Mouse (Mus musculus) myocyte (in vitro differentiated cells): ENCODE measurements around the gene Pgap1. TPM values are rescaled to one million over a fixed set of nuclear protein-coding genes. Genes with fewer than 3 reads are reported as not detected.

Experiments used
- H3K27me3 ChIP-seq: one replicate; pipeline ENCODE4 v1.6.1; 2011; ENCODE audit not compliant: control insufficient read depth, insufficient read depth, insufficient read length
- H3K36me3 ChIP-seq: one replicate; pipeline ENCODE4 v1.6.1; 2011; ENCODE audit not compliant: control insufficient read depth, insufficient read depth
- H3K4me2 ChIP-seq: one replicate; pipeline ENCODE4 v1.6.1; 2011; ENCODE audit warnings: low read depth, control low read depth
- H3K4me3 ChIP-seq: one replicate; pipeline ENCODE4 v1.5.1; 2011; ENCODE audit warnings: mild to moderate bottlenecking, control low read depth, moderate library complexity
- H3K79me2 ChIP-seq: one replicate; pipeline ENCODE4 v1.6.1; 2011; ENCODE audit not compliant: control insufficient read depth, insufficient read depth
- H3ac ChIP-seq: one replicate; pipeline ENCODE4 v1.6.1; 2011; ENCODE audit not compliant: control insufficient read depth, insufficient read length
- CEBPB ChIP-seq: IDR thresholded peaks from 2 replicates; pipeline ENCODE4 v1.6.1; 2011; ENCODE audit warnings: mild to moderate bottlenecking, moderate library complexity; ENCODE audit not compliant: poor library complexity, insufficient read depth, severe bottlenecking
- E2F4 ChIP-seq: IDR thresholded peaks from one replicate; pipeline ENCODE4 v1.6.1; 2011; ENCODE audit warnings: mild to moderate bottlenecking, control low read depth, moderate library complexity; ENCODE audit not compliant: insufficient read depth
- MAX ChIP-seq: IDR thresholded peaks from one replicate; pipeline ENCODE4 v1.6.1; 2011; ENCODE audit warnings: low read depth, mild to moderate bottlenecking, control low read depth
- MYOD1 ChIP-seq, 3 experiments: IDR thresholded peaks; one replicate each; pipeline ENCODE4 v1.6.1; 2011; ENCODE audit warnings: control low read depth in 2 of 3, low read depth in 2 of 3, mild to moderate bottlenecking in 2 of 3, moderate library complexity in 1 of 3; ENCODE audit not compliant: insufficient read length in 2 of 3, control insufficient read depth in 1 of 3
- MYOG ChIP-seq, 3 experiments: IDR thresholded peaks; one replicate each; pipeline ENCODE4 v1.6.1; 2011; ENCODE audit warnings: control low read depth in 2 of 3, low read depth in 2 of 3, mild to moderate bottlenecking in 2 of 3; ENCODE audit not compliant: insufficient read length in 2 of 3, control insufficient read depth in 1 of 3, insufficient read depth in 1 of 3
- POLR2A ChIP-seq: IDR thresholded peaks from one replicate; pipeline ENCODE4 v1.6.1; 2011; ENCODE audit warnings: low read depth, mild to moderate bottlenecking, control low read depth, moderate library complexity; ENCODE audit not compliant: insufficient read length
- POLR2AphosphoS2 ChIP-seq: IDR thresholded peaks from one replicate; pipeline ENCODE4 v1.6.1; 2011; ENCODE audit warnings: low read depth, control low read depth; ENCODE audit not compliant: insufficient read length
- REST ChIP-seq: IDR thresholded peaks from one replicate; pipeline ENCODE4 v1.6.1; 2011; ENCODE audit warnings: mild to moderate bottlenecking, control low read depth, moderate library complexity; ENCODE audit not compliant: insufficient read depth, insufficient read length
- SRF ChIP-seq: IDR thresholded peaks from one replicate; pipeline ENCODE4 v1.6.1; 2011; ENCODE audit warnings: low read depth; ENCODE audit not compliant: control insufficient read depth, insufficient read length
- TCF12 ChIP-seq: IDR thresholded peaks from one replicate; pipeline ENCODE4 v1.6.1; 2011; ENCODE audit warnings: mild to moderate bottlenecking, control low read depth; ENCODE audit not compliant: poor library complexity, insufficient read depth, severe bottlenecking
- TCF3 ChIP-seq: IDR thresholded peaks from one replicate; pipeline ENCODE4 v1.6.1; 2011; ENCODE audit warnings: low read depth, control low read depth; ENCODE audit not compliant: insufficient read length
- USF1 ChIP-seq: IDR thresholded peaks from one replicate; pipeline ENCODE4 v1.6.1; 2011; ENCODE audit warnings: low read depth, mild to moderate bottlenecking, control low read depth, moderate library complexity
- polyA plus RNA-seq: library from polyadenylated mRNA; unstranded; fragments of >200 nt; fragmentation: generic; extraction: Trizol; gene quantifications from one replicate; pipeline ENCODE4 v1.2.1, GENCODE M21; 2012; ENCODE audit warnings: missing spikeins

Pgap1 gene
- polyA plus RNA-seq, 1 experiment: 0.59 TPM

- Histone ChIP-seq H3K79me2 (no peaks in the 10 kb centered on the region), H3K36me3 (no peaks in the 10 kb centered on the region), H3K4me3 (no peak overlapping the region), H3K27me3 (no peaks in the 10 kb centered on the region), H3K4me2 (no peak overlapping the region), H3ac (no peak overlapping the region)
- no peak for TF ChIP-seq POLR2AphosphoS2
- no peak for TF ChIP-seq SRF
- TF ChIP-seq USF1: no peak
- TF ChIP-seq REST: no peak
- no peak for TF ChIP-seq TCF12
- TF ChIP-seq CEBPB: no peak
- no peak for TF ChIP-seq TCF3
- no peak for TF ChIP-seq E2F4
- TF ChIP-seq POLR2A: no peak
- no peak for TF ChIP-seq MAX
- TF ChIP-seq MYOG (IDR thresholded peaks at IDR 0.05; ENCODE audit: control insufficient read depth in 1 of 3, insufficient read depth in 1 of 3, insufficient read length in 2 of 3, low read depth in 2 of 3): no peak
- no peak for TF ChIP-seq MYOD1 (IDR thresholded peaks at IDR 0.05; ENCODE audit: control insufficient read depth in 1 of 3, insufficient read length in 2 of 3, low read depth in 2 of 3)
Observed at GRCm38 (mm10) chr1:54585278-54585846, 27.9 kb upstream of the Pgap1 start.

DNA sequence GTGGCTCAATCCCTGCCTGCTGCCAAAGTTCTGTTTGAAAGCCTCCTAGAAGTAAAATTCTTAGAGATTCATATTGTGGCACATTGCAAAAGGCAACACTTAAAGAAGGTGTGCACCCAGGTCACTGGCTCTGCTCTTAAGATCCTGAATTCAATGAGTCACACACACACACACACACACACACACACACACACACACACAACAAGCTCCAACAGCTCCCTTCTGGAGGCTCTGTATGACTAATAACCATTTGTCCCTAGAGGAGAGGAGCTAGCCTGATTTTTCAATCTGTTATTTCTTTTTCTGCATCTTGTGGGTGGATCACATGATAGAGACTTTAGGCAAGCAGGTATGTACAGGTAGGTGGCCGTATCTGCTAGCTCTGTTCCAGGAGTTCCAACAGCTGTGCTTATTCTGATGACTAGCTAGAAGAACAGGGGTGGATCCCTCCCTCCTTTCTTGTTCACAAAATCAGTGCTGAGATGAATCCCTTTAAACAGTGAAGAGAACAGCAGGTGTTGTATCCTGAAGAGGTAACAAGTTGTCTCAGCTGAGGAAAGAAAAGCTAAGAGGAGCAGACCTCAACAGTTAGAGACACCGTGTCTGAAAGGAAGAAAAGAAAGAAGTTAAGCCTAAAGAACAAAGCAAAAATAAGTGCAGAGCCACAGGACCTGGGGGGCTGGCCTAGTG, 27.2 kb upstream of the Pgap1 start:
- H3ac ChIP-seq: no peak overlapping the region
- no peaks in the 10 kb centered on the region for H3K79me2 ChIP-seq
- no peak overlapping the region for H3K4me2 ChIP-seq
- no peak overlapping the region for H3K4me3 ChIP-seq
- TF ChIP-seq POLR2A (no peak), TCF3 (no peak), E2F4 (no peak), MYOG (IDR thresholded peaks at IDR 0.05; ENCODE audit: control insufficient read depth in 1 of 3, insufficient read depth in 1 of 3, insufficient read length in 2 of 3, low read depth in 2 of 3) (no peak), USF1 (no peak), MAX (no peak), MYOD1 (IDR thresholded peaks at IDR 0.05; ENCODE audit: control insufficient read depth in 1 of 3, insufficient read length in 2 of 3, low read depth in 2 of 3) (no peak), POLR2AphosphoS2 (no peak), TCF12 (no peak), SRF (no peak), REST (no peak), CEBPB (no peak)
- no peaks in the 10 kb centered on the region for H3K27me3 ChIP-seq
- H3K36me3 ChIP-seq: no peaks in the 10 kb centered on the region

- H3K27me3 ChIP-seq: no peaks in the 10 kb centered on the region
- no peaks in the 10 kb centered on the region for H3K79me2 ChIP-seq
- H3K4me3 ChIP-seq: no peak overlapping the region
- no peak overlapping the region for H3ac ChIP-seq
- TF ChIP-seq REST (no peak), SRF (no peak), MYOD1 (IDR thresholded peaks at IDR 0.05; ENCODE audit: control insufficient read depth in 1 of 3, insufficient read length in 2 of 3, low read depth in 2 of 3) (no peak), TCF3 (no peak), TCF12 (no peak), MYOG (IDR thresholded peaks at IDR 0.05; ENCODE audit: control insufficient read depth in 1 of 3, insufficient read depth in 1 of 3, insufficient read length in 2 of 3, low read depth in 2 of 3) (no peak), MAX (no peak), POLR2AphosphoS2 (no peak), POLR2A (no peak), E2F4 (no peak), CEBPB (no peak), USF1 (no peak)
- H3K36me3 ChIP-seq: no peaks in the 10 kb centered on the region
- H3K4me2 ChIP-seq: no peak overlapping the region
Observed at GRCm38 (mm10) chr1:54578358-54579184, 21.1 kb upstream of the Pgap1 start.

- no peak overlapping the region for H3K4me3 ChIP-seq
- H3K79me2 ChIP-seq: no peaks in the 10 kb centered on the region
- H3K27me3 ChIP-seq: no peaks in the 10 kb centered on the region
- H3K36me3 ChIP-seq: no peaks in the 10 kb centered on the region
- TF ChIP-seq SRF (no peak), MYOD1 (IDR thresholded peaks at IDR 0.05; ENCODE audit: control insufficient read depth in 1 of 3, insufficient read length in 2 of 3, low read depth in 2 of 3) (no peak), MYOG (IDR thresholded peaks at IDR 0.05; ENCODE audit: control insufficient read depth in 1 of 3, insufficient read depth in 1 of 3, insufficient read length in 2 of 3, low read depth in 2 of 3) (no peak), MAX (no peak), TCF12 (no peak), USF1 (no peak)
- H3K4me2 ChIP-seq: no peak overlapping the region
- no peak overlapping the region for H3ac ChIP-seq
Observed at GRCm38 (mm10) chr1:54569102-54569501, 11.6 kb upstream of the Pgap1 start.
